Mouse (Mus musculus): ENCODE data around the gene Ehmt2.
"Not testable (repeated sequence)": the region's sequence is repeated elsewhere in the genome, so short reads cannot be mapped to it uniquely, and the experiment has no call there.

Ehmt2 gene

DNA sequence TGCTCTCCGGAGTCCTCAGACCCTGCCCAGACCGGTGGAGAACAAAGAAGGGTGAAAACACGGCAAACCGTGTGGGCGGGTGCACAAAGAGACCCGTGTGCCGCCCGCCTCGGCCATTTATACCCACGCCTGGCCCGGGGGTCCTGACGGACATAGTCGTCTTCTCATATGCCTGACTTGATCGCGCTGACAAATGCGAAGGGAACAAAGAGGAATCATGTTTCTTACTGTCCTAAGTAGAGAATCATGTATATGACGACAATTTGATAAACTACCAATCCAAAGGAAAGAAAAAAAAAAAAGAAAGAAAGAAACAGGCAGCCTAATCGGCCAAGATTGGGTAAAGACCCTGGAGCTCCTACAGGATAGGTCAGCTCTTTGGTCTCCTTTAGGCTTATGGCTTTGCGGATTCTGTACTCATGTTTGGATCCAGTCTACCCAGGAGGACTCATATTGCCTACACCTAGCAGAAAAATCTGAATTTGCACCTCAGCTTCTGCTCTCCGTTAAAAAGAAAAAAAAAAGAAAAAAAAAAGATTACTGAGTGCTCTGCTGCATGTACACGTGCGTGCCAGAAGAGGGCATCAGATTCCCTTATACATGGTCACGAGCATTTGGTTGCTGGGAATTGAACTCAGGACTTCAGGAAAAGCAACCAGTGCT is 54.2 kb downstream of the Ehmt2 start:
- DNase-seq (ENCODE audit: low spot score in 2 of 2) = peak; percentile 70 to 80

DNA sequence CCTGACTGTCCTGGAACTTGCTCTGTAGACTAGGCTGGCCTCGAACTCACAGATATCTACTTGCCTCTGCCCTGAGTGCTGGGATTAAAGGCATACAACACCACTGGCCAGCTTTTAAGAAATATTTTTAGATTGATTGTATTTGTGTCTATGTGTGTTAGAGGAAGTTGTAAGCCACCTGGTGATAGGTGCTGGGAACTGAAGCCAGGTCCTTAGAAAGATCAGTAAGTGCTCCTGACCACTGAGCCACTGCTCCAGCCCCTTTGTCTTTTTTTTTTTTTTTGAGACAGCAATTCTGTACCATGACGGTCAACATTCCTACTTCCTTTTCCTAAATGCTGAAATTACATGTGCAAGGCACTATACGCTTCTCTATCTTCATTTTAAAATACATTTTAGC is 55.0 kb downstream of the Ehmt2 start:
- no peak for DNase-seq (ENCODE audit: low spot score in 2 of 2)

DNA sequence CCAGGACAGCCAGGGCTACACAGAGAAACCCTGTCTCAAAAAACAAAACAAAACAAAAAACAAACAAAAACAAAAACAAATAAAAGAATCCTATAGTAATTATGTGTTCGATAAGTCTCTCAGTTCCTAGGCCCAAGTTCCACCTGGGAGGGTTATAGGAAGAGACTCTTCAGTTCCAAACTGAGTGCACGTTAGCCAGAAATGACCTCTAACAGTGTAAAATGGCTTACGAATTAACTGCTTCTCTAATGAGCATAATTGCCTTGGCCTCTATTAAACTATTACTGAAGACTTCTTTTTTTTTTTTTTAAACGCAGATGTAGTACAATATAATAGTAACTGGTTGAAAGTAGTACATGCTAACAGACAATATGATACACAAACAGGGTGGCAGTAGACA is 55.6 kb downstream of the Ehmt2 start:
- no peak for DNase-seq (ENCODE audit: low spot score in 2 of 2)

DNA sequence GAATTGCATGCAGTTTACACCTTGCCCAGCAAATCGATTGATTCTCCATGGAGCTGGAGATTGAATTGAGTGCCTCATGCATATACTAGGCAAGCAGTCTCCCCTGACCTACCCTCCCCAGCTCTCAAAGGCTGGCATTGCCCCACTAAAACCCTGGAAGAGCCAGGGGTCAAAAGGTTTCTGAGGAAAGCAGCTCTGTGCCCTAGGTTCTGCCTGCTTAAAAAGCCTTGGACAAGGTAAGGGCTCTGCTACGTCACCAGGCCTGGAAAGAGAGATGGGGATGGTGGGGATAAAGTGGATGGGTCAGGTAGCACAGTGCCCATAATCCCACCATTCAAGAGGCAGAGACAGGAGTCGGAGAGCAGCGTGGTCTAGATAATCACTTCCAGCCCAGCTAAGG is 56.6 kb downstream of the Ehmt2 start:
- DNase-seq (ENCODE audit: low spot score in 2 of 2) = no peak

GRCm38 (mm10) chr17:34955884-34956283 is 57.6 kb downstream of the Ehmt2 start:
- DNase-seq (ENCODE audit: low spot score in 2 of 2) = no peak

DNA sequence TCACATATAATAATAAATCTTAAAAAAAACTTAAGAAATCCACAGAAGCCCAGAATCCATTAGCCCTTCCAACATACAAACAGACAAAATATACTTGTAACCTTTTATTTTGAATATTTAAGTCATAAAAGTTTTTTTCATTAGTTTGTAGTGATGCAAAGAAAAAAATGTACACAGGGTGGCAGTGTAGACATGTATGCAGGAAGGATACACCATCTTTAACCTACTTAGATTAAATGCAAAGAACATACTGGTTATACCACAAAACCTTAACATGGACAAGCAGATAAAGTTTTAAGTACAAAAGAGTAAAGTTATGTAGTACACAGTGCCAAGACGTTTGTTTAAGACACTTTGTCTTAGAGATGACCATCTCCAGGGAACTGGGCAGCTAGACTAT is 58.1 kb downstream of the Ehmt2 start:
- no peak for DNase-seq (ENCODE audit: low spot score in 2 of 2)

- DNase-seq (ENCODE audit: low spot score in 2 of 2) = not testable (repeated sequence)
Observed at GRCm38 (mm10) chr17:34957291-34957690, 59.0 kb downstream of the Ehmt2 start.

DNA sequence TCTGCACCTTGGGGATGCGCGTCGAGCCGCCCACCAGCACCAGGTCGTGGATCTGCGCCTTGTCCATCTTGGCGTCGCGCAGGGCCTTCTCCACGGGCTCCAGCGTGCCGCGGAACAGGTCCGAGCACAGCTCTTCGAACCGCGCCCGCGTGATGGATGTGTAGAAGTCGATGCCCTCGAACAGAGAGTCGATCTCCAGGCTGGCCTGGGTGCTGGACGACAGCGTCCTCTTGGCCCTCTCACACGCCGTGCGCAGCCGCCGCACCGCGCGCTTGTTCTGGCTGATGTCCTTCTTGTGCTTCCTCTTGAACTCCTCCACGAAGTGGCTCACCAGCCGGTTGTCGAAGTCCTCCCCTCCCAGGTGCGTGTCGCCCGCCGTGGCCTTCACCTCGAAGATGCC is 59.7 kb downstream of the Ehmt2 start:
- not testable (repeated sequence) for DNase-seq (ENCODE audit: low spot score in 2 of 2)

GRCm38 (mm10) chr17:34958734-34959129 is 60.5 kb downstream of the Ehmt2 start:
- not testable (repeated sequence) for DNase-seq (ENCODE audit: low spot score in 2 of 2)

- DNase-seq (ENCODE audit: low spot score in 2 of 2) = peak; percentile 76 to 77
Observed at GRCm38 (mm10) chr17:34959130-34959778, 61.0 kb downstream of the Ehmt2 start, which contains the start of gene Hspa1b. Gene Hspa1b, minus strand, starts transcription at chr17:34959238.

GRCm38 (mm10) chr17:34959881-34960515 is 61.7 kb downstream of the Ehmt2 start:
- DNase-seq (ENCODE audit: low spot score in 2 of 2) = no peak

GRCm38 (mm10) chr17:34960702-34961493 is 62.6 kb downstream of the Ehmt2 start:
- DNase-seq (ENCODE audit: low spot score in 2 of 2) = no peak

DNA sequence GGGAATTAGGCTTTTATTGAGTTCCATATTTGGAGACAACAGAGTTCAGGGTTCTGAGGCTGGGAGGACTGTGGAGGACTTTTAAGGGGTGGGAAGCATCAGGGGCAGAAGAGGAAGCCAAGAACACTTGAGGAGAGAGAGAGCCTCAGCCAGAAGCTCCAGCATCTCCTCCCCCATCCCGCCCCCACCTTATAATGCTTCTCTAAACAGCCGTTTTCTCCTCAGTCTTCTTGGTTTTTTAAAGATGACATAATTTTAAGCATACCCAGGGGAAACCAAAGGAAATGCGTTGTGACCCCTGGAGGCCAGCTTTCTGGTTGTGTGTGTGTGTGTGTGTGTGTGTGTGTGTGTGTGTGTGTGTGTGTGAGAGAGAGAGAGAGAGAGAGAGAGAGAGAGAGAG is 63.9 kb downstream of the Ehmt2 start:
- DNase-seq (ENCODE audit: low spot score in 2 of 2) = no peak

- DNase-seq (ENCODE audit: low spot score in 2 of 2) = no peak
Observed at GRCm38 (mm10) chr17:34962841-34963240, 64.6 kb downstream of the Ehmt2 start.

Measured in spleen, postnatal 36 days (tissue).